Mouse (Mus musculus): Measurements from ENCODE around the gene Bad. TPM values are rescaled to one million over a fixed set of nuclear protein-coding genes. Genes with fewer than 3 reads are reported as not detected.

Gene Bad
- total RNA-seq, 2 experiments from 2014 or later = 20.3 to 45.2 TPM

DNA sequence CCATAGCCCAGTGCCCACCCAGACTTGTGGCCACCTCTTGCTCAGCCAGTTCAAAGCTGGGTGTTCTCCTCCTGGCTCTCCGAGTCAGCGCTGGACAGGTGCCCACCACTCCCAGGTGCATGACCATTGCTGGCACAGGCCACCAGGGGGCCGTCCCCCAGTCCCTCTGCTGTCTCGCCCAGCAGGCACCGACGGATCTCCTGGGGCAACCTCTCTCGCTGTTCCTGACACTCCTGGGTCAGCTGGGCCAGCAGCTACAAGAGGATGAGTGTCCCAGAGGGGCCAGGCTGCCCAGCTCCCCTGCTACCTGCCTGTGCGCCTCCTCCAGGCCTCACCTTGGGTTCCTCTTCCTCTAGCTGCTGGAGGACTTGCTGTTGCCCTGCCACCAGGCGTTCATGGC, 12.4 kb downstream of the Bad start:
- ATAC-seq (ENCODE audit: poor library complexity, severe bottlenecking) = no peak

DNA sequence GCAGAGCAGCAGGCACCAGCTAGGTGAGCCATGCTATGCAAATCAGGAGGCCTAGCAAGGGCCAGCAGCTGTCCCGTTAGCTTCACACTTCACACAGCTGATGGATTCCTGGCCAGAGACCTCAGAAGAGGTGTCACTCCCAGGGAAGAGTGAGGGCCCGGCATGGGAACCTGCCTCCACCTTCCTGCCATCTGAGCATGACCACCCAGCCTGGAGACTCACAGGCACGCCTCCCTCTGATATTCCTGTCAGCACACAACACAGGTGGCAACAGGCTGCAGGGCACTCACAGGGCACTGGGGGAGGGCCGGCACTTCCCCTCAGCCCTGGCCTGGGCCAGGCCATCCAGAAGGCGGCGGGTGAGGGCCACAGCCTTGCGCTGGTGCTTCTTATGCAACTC, 13.8 kb downstream of the Bad start:
- ATAC-seq (ENCODE audit: poor library complexity, severe bottlenecking) = peak; percentile 16; the same call in 1 of the 2 replicates

DNA sequence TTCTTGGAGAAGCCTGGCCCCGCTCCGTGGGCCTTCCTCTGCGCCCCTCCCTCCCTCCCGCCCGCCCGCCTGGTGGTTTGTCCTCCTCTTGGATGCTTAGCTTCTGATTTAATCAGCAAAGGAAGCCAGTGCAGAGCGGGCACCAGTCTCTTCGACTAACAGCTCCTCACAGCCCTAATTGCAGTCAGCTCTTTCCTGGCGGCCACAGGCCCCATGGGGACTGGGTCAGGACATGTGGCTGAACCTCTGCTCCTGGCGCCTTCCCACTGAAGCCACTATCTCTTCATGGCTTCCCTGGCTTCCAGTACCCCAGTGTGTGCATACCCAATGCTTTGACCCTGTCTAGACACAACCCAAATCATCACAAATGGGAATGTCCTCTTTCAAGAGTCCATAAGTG, 14.8 kb downstream of the Bad start:
- ATAC-seq (ENCODE audit: poor library complexity, severe bottlenecking) = no peak

DNA sequence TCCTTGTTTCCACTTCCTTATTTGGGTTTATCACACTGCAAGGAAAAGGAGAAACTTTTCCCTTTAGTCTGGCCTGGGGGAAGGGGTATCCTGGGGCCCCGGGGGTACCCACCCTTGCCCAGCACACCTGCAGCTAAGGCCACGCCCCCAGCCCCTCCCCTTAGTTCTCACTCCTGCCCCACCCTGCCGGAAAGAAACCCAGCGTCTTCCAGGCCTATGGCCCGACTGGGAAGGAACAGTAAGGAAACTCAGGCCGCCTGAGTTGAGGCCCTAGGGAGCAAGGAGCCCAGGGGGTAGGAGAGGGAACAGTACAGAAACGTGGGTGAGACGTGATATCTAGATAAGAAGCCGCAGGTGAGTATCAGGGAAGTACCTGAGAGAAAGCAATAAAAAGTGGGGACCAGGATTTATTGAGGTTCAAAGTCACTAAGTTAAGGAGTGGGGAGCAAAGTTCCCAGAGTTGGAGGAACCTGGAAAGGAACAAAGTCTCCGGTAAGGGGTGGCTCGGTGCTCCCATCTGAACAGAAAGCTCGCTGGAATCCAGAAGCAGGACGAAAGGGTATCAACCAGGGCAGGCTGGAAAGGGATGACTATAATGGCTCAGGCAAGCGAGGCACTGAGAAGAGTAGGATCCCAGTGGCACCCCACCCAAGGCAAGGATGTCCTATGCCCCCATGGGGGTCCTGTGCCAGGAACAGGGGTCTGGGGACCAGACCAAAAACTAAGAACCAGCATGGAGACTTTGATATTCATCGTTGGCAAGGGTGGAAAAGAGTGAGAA, 27.0 kb downstream of the Bad start:
- no peak for ATAC-seq (ENCODE audit: poor library complexity, severe bottlenecking)

DNA sequence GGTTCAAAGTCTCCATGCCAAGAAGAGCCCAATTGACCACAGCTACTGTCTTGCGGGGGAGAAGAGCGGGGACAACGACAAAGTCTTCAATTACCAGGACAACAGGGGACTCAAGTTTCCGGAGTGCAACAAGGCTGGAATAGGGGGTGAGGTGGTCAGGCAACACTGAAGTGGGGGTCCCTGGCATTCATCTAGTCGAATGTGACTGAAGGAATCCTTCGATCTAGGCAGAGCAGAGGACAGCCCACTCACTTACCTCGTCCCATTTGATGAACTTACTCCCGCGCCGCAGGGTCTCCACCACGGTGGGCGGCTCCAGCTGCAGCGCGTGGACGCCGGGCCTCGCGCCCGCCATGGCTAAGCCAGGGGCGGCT, 27.6 kb downstream of the Bad start:
- no peak for ATAC-seq (ENCODE audit: poor library complexity, severe bottlenecking)

DNA sequence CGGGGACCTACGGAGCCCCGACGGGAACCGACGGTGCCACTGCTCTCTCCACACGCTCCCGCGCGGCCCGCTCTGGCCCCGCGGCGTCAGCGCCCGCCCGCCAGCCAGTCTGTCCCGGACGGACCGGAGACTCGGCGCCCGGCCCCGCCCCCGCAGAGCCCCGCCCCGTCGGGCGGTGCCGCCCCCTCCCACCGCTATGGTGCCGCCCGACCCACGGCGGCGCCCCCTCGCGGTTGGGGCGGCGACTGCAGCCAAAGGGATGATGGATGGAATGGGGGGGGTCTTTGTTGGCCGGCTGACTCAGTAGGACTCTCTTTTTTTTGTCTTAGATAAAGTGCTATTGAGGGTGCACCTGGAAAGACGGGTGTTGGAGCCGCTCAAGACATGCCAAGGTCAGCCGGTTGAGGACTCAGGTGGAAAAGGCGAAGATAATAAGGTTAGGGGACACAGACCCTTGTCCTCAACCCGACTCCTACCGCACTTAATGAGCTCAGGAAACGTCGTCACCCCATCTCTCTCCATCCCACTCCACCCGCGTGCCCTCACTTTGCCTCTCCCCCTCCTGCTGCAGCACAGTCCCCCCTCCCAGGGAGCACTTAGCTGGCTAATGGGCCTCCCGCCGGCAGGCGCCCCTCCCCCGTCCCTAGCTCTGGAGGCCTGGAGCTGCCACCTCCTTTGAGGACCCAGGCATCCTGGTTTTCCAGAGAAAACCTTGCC, 28.2 kb downstream of the Bad start:
- peak; percentile 77 for ATAC-seq (ENCODE audit: poor library complexity, severe bottlenecking)

DNA sequence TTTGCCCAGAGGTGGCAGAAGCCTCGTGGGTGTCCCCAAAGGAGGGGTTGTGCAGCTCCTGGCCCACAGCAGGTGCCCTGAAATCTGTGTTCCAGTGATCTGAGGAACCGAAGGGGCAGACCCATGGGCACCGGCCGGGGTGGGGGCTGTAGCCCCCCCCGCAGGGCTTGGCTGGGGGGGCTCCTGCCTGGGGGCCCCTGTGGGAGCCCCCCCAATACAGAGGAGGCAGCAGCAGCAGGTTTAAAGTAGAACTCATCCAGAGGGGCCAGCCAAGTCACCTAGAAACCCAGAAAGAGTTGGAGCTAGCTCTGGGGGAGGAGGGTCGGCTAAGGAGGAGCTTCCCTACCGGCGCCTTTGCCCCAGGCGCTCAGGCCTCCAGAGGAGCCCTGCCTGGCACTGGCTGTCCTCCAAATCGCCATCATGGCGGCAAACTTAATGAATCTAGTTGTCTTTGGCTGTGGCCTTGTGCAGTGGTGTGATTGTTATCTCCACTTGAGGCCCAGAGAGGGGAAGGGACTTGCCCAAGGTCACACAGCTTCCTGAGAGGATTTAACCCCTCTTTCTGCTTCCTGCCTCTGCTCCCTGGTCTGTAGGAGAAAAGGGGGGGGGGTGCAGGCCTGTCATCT, 28.9 kb downstream of the Bad start:
- no peak for ATAC-seq (ENCODE audit: poor library complexity, severe bottlenecking)

DNA sequence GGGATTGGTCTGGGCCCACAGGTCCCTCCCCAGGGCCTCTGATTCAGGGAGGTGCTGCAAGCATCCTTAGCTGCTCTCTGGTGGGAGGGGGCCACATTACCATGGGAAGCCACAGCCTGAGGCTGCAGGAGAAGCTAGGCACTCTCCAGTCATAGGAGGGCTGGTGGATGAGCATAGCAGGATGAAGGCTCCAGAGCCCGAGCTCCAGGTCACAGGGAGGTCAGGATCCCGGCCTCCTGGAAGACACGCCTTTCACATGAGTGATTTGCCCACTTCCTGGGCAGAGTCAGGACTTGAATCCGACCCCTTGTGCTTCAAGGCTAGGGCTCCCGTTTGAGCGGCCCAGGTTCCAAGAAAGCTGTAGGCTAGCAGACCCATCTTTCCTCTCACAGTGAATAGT, 30.0 kb downstream of the Bad start:
- no peak for ATAC-seq (ENCODE audit: poor library complexity, severe bottlenecking)

DNA sequence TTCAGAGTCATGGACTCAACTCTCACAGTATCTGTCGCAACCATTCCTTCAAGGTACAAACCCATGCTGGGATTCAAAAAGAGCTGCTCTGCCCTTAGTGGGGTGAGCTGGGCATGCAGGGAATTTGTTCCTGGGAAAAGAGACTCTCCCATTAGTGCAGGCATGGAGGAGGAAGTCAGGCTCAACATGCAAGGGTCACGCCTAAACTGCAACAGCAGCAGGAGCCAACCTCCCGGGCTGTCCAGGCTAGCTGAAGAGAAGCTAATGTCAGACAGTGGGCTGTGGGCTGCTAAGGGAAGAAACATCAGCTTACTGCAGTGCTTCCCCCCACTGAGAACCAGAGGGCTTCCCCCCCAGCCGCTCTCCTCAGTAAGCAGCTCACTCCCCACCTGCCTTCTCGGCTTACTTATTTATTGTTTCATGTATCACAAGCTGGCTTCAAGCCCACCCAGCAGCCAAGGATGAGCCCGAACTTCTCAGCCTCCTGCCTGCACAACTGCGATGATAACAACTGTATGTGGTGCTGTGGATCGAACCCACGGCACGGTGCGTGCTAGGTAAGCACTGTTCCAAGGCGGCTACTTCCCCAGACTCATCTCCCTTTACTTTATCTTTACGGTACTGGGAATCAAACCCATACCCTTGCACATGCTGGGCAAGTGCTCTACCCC, 30.7 kb downstream of the Bad start:
- no peak for ATAC-seq (ENCODE audit: poor library complexity, severe bottlenecking)

DNA sequence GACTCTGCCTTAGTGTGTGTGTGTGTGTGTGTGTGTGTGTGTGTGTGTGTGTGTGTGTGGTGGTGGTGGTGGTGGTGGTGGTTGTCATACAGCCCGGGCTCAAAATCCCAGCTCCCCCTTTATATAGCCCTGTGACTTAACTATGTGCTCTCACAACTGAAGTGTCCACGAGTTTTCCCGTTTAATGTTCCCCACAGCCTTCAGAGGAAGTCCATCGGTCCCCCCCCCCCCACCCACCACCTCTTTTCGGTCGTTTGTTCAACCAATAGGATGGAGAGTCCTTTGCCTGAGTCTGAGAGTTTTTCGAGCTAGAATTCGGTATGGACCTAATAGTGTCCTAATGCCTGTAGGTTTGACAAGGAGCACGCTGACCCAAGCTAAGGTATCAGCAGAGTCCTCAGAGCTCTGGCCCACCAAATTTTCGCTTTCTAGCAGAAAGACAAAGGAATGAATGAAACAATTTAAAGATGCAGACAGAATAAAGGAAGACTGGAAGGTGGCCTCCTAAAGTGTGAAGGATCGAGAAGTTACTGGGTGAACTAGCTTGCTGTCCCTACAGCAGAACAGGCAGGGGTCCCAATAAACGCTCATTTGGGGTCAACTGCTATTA, 32.0 kb downstream of the Bad start:
- no peak for ATAC-seq (ENCODE audit: poor library complexity, severe bottlenecking)

DNA sequence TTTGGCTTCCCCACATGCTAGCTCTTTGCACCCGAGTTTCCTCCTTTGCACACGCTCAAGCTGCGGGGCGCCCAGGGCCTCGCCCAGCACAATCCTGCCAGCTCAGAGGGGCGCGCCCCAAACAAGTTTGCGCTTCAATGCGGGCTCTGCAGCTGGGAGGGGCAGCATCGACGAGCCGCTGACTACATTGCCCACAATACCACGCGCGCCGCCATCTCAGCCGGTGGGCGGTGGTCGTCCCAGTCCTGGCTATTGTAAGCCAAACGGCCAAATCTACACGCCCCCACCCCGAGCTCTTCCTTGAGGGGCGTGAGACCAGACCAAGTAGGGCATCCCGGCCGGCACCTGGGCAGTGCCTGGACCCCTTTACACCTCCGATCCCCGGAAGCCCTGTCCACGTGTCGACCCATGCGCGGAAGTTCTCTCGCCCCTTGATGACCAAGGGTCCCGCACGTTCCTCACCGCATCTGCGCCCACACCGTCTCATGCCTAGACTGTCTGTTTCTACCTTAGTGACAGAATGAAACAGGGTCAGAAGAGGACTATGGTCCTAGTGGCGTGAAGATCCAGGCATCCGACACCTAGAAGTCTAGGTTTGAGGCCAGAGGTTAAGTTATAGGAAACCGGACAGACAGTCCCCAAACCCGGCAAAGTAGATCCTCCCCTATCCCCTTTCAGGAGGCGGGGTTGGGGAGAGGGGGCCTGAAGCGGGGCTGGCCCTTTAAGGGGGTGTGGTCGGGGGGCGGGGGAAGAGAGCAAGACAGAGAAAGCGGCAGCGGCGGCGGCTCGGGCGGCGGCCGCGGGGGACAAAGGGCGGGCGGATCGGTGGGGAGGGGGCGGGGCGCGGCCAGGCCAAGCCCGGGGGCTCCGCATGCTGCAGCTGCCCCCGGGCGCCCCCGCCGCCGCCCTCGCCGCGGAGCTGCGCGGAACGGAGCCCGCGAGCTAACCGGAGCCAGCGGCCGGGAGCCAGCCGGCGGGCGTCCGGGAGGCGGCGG, 32.8 kb downstream of the Bad start, which contains the start of gene Ppp1r14b:
Gene Ppp1r14b, plus strand, starts transcription at position 758 of the 995 bp plus-strand sequence.
- peak; percentile 63 for ATAC-seq (ENCODE audit: poor library complexity, severe bottlenecking)

DNA sequence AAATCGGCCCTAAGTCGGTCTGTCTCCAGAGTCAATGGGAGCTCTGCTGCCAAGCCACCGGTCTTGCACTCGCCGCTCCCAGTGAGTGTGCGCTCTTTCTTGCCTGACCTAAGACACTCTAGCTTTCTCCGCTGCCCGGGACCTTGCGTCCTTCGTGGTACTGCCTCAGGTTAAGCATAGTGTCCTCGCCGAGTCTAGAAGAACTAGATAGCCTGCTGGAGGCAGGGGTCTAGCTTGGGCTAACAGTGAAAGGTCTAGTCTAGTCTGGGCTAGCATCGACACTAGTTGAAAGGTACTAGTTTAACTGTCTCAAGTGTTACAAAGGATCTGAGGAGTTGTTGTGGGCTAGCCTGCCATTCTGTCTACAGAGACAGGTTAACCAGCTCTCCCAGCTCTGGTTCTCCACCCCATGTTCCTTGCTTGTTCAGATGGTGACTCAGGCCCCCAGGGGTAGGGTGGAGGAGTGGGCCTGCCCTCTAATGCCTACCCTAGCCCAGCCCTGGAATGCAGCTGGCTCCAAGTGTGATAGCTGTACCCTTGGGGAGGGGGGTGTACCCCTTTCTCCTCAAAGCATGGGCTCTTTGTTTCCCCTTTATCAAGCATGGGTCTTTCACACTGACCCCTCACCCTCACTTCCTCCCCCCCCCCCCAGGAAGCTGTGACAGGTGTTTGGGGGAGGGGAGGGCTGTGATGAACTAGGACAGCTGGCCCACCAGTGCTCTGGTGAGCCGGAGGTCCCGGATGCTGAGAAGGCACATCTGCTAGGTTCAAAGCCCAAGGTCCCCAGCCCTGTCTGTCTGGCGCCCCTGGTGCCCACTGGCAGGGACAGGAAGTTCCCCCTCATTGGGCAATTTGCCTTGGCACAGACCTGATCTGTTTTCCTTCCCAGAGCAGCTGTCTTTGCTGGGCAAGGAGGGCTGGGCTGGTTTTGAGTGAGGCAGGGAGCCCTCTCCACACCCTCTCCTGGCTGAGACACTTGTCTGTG, 34.2 kb downstream of the Bad start, which contains the start of gene Plcb3:
Gene Plcb3, minus strand, starts transcription at position 934 of the 985 bp plus-strand sequence.
- no peak for ATAC-seq (ENCODE audit: poor library complexity, severe bottlenecking)

DNA sequence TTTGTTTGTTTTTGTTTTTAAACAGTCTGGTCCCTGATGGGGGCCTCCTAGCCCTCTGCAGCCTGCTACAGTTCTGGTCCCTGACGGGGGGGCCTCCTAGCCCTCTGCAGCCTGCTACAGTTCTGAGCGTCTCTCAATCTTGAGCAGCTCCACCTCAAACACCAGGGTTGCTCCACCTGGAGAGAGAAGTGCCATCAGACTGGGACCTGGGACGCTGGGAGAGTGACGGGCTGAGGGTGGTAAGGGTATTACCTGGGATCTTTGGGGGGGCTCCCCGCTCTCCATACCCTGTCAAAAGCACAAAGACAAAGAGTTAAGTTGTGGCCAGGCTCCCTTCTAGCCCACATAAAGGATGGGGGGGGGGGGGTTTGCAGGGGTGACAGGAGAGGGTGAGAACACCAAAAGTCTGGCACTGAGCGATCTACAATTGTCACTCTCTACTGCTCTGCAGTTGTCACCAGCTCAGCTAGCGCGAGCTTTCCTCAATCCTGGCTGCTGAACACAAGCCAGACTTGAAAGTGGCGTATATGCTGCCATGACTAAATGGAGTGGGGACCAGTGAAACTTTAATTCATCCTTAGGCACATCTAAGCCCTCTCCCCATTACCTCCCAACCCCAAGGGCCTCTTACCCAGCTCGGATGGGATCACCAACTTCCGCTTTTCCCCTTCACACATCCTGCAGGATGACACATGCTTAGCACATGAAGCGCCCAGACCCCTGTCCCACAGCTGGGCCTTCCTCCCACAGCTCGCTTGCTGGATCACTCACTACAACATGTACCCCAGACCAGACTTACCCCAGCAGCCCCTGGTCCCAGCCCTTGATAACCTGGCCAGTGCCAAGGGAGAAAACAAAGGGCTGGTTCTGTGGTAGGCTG, 36.3 kb downstream of the Bad start:
- no peak for ATAC-seq (ENCODE audit: poor library complexity, severe bottlenecking)

DNA sequence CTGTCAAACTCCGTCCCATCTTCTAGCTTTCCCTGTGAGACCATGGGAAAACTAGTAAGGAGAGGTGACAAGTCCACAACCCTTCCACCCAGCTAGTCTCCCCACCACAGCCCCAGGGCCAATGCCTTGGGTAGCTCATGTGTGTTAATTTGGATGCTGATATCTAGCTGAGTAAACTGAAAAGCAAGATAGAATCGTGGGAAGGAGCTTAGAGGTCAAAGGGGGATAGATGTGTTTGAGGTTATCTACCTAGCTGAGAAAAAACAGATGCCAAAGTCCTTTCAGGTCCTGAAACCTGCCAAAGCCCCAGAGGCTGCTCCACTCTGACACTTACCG, 36.9 kb downstream of the Bad start:
- ATAC-seq (ENCODE audit: poor library complexity, severe bottlenecking) = no peak

DNA sequence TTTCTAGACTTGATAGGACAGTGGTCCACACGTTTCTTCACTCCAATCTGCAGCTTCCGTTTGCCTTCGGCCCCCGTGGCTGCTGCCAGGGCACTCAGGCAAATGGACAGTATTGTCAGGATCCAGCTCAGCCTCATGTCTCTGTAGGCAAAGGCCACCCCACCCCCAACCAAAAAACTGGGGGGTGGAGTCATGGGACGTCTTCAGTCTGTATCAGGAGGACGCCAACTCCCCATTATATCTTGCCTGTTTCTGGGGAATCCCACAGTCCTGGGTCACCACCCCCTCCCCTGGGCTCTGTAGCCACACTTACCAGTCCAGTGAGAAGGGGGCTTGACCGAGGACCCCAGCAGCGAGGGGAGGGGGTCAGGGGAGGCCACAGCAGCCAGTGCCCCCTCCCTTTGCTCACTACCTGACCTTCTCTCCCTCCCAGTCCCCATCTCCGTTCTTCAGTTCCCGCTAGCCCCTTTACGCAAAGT, 37.4 kb downstream of the Bad start:
- no peak for ATAC-seq (ENCODE audit: poor library complexity, severe bottlenecking)

DNA sequence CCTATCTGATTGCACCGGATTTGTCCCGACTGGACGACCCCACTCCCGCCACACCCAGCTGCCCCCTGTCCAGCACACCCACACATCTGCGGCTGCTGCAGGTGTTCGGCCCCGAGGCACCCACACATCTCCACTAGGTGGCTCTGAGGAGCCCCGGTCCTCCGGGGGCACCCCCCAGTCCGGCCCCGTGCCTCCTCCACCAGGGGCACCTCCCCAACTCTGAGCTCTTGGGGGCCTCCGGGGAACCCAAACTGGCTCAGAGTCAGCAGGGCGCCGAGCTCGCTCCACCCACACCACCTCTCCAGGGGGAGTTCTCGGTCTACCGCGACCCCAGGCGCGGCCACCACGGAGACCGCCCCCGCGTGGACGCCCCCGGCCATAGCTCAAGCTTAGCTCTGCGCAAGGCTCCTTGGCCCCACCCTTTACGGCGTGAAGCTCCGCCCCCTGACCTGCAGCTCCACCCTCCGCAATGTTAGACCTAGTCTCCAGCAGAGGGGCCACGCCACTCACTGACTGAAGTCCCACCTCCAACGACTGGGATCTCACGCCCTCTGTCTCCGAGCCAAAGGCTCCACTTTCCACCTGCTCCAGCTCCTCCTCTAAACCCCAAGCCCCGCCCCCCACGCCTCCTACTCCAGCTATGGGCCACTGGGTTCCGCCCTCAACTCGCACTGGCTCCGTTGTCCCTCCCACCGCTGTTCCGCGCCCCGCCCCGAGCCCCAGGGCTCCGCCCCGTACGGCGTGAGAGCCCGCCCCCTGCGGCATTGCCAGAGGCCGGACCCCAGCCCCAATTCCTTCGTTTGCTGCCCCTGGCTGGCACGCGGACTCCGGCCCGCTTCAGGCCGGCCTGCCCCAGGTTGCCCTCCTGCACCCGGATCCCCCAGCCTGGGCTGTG, 38.1 kb downstream of the Bad start:
- peak; percentile 81 for ATAC-seq (ENCODE audit: poor library complexity, severe bottlenecking)

All from megakaryocyte, adult 5-6 weeks (primary cell).